Comparison of ENCODE assay signal across 12 mouse cellular contexts in the genomic region with DNA sequence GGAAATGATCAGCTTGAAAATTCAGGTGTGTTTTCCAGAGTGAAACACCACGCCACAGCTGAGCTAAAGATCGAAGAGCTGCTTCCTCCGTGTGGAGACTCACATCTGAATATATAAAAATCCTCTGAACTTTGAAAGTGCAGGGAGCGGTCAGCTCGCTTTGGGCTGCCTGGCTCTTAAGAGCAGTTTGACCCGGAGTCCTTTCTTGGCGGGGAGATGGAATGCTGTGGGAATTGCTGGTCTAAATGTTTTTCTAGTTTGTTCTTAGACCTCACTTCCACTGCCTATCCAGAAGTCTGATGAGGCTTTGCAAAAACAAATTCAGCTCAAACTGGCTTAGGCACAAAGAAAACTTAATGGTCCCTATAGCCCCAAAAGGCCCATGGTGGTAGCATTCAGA.
"Had no signal": no experiment of that assay in that cellular context is flagged by ENCODE, and none has a peak within 500 bp of the region (broad histone marks: within the 10 kb centered on the region; RNA-seq: fewer than 3 reads in every experiment).

No protein-coding gene starts in this region.

- H3K27me3 ChIP-seq: lung, embryonic 15.5 days had no signal

- ATAC-seq: hindbrain, postnatal 0 days; inflammation-experienced regulatory T-cells, adult 6 months; intestine, embryonic 16.5 days had no signal

- H3K27ac ChIP-seq: hindbrain, postnatal 0 days; left cerebral cortex, adult 2 months; liver, embryonic 14.5 days; lung, embryonic 15.5 days; stomach, postnatal 0 days had no signal

- H3K4me2 ChIP-seq: liver, embryonic 11.5 days; lung, embryonic 15.5 days; midbrain, embryonic 11.5 days had no signal

- H3K36me3 ChIP-seq: lung, embryonic 15.5 days had no signal

- H3K9ac ChIP-seq: liver, embryonic 14.5 days; lung, embryonic 15.5 days had no signal

- DNase-seq: layer of hippocampus, postnatal 36 days; midbrain, embryonic 14.5 days; right cerebral cortex, adult 18-20 months had no signal

- H3K9me3 ChIP-seq: lung, embryonic 15.5 days had no signal

- H3K4me3 ChIP-seq: left cerebral cortex, adult 2 months; lung, embryonic 15.5 days had no signal

- H3K4me1 ChIP-seq: lung, embryonic 15.5 days had no signal
